Mouse (Mus musculus) hindbrain, embryonic 11.5 days (tissue): ENCODE results near the gene Aff1. TPM values are rescaled to one million over a fixed set of nuclear protein-coding genes. Genes with fewer than 3 reads are reported as not detected.

ENCODE experiments used
- ATAC-seq: fragments of 200-750 bp; cut with Nextera tagmentation; 2 replicates; pipeline ENCODE4 v1.8.0; 2017; ENCODE audit warnings: mild to moderate bottlenecking, moderate TSS enrichment, moderate library complexity; ENCODE audit not compliant: low FRiP score
- DNase-seq: peaks from one replicate; pipeline ENCODE4 v3.0.0-alpha.2; 2015; ENCODE audit warnings: low spot score
- H3K27ac ChIP-seq: fragments of 300-500 bp; sonication (generic); 2 replicates; pipeline ENCODE4 v1.5.1; 2014; ENCODE audit warnings: mild to moderate bottlenecking, low read depth, low read length
- H3K27me3 ChIP-seq: fragments of 300-500 bp; sonication (generic); 2 replicates; pipeline ENCODE4 v1.6.1; 2014; ENCODE audit warnings: mild to moderate bottlenecking, low read length, moderate library complexity, mixed read lengths; ENCODE audit not compliant: control insufficient read depth, insufficient read depth
- H3K36me3 ChIP-seq: fragments of 300-500 bp; sonication (generic); 2 replicates; pipeline ENCODE4 v1.6.1; 2014; ENCODE audit warnings: mild to moderate bottlenecking, low read length, moderate library complexity, mixed read lengths; ENCODE audit not compliant: control insufficient read depth, insufficient read depth
- H3K4me1 ChIP-seq: fragments of 300-500 bp; sonication (generic); replicated peaks from 2 replicates; pipeline ENCODE4 v1.6.1; 2014; ENCODE audit warnings: low read length, mixed read lengths; ENCODE audit not compliant: control insufficient read depth, insufficient read depth
- H3K4me2 ChIP-seq: fragments of 300-500 bp; sonication (generic); replicated peaks from 2 replicates; pipeline ENCODE4 v1.6.1; 2014; ENCODE audit warnings: mild to moderate bottlenecking, low read depth, low read length
- H3K4me3 ChIP-seq: fragments of 300-500 bp; sonication (generic); 2 replicates; pipeline ENCODE4 v1.5.1; 2014; ENCODE audit warnings: low read depth, low read length
- H3K9ac ChIP-seq: fragments of 300-500 bp; sonication (generic); 2 replicates; pipeline ENCODE4 v1.6.1; 2014; ENCODE audit warnings: low read depth, low read length
- H3K9me3 ChIP-seq: fragments of 300-500 bp; sonication (generic); 2 replicates; pipeline ENCODE4 v1.6.1; 2016; ENCODE audit warnings: low read length; ENCODE audit not compliant: control insufficient read depth
- WGBS: fragments of 180-500 bp; shearing (Covaris S2); extraction: QIAGEN DNeasy Blood & Tissue Kit; methylation state at CpG from one replicate; pipeline ENCODE4 v1.1.7; 2014; 5-methylcytosine and 5-hydroxymethylcytosine counted together
- polyA plus RNA-seq: library from polyadenylated mRNA; unstranded; fragments of >200 nt; fragmentation: Nextera tagmentation; extraction: Ambion mirVana; gene quantifications from 2 replicates; pipeline ENCODE4 v1.2.1, GENCODE M21; 2014

The Aff1 gene
- polyA plus RNA-seq, 1 experiment from 2014 or later, result 7.0 TPM

- ATAC-seq, result no peak
- Histone ChIP-seq H3K27ac (no peak overlapping the region), H3K36me3 (no peaks in the 10 kb centered on the region), H3K9me3 (no peaks in the 10 kb centered on the region), H3K9ac (no peak overlapping the region), H3K4me3 (no peak overlapping the region), H3K27me3 (no peaks in the 10 kb centered on the region), H3K4me1 (0 out of 2 replicates have a peak, but pooled peaks cover 3% of the 10 kb centered on the region), H3K4me2 (no peak overlapping the region)
- no peak for DNase-seq
- 89% methylated on average over 4 of the region's 4 CpGs for WGBS
These were observed 160.8 kb downstream of the Aff1 start for GRCm38 (mm10) chr5:103852756-103853549.

DNA sequence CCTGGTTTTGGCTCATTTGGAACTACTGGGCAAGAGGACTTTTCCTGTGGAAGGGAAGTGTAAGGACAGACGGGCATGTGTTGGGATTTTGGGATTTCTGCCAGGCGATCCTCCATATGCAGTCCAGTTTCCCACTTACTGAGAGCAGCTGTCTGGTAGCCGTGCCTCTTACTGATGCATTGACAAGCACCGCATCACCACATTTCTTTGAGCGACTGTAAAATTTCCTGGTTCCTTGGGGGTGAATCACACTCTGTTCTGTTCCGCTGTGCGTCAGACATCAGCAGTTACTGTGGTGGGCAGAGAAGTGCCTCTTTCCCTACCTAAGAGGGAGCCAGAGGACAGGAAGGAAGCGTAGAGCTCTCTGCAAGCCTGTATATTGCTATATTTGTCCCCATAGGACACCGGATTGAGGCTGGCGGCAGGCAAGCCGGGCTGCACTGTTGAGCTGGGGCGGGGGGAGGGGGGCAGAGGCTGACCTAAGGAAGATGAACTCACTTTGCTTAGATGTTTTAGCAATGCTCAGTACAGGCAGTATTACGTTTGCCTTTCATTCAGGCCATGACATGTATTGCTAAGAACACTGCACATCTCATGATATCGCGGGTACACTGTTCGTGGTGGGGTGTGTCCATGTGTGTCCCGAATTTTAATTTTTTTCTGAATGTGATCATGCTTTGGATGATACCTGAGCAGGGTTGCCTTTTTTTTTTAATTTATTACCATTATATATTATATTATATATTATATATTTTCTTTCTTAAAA, 162.1 kb downstream of the Aff1 start:
- Histone ChIP-seq H3K36me3 (no peaks in the 10 kb centered on the region), H3K27ac (0 out of 2 replicates have a peak overlapping the region, but pooled peaks have one; percentile 17), H3K4me2 (no peak overlapping the region), H3K27me3 (no peaks in the 10 kb centered on the region), H3K9me3 (no peaks in the 10 kb centered on the region), H3K4me3 (no peak overlapping the region), H3K9ac (no peak overlapping the region), H3K4me1 (0 out of 2 replicates have a peak, but pooled peaks cover 3% of the 10 kb centered on the region)
- no peak for ATAC-seq
- 77% methylated on average over 17 of the region's 17 CpGs for WGBS
- no peak for DNase-seq

DNA sequence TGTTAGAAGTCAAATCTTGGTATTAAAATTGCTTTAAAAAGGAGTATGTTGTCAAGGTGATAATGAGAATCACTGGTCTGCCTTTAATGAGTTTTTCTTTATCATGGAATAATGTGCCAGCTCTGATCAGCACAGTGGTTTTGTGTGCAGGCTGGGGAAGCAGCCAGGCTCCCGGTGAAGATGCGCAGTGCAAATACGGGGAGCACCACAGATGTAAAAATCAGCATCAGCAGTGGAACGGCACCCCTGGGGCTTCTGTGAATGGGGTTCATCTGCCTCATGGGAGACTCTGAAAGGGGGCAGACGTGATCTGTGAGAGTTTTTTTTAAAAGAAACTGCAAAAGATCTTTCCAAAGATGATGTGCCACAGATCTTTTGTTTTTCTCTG, 162.6 kb downstream of the Aff1 start:
- Histone ChIP-seq H3K4me3 (no peak overlapping the region), H3K27me3 (no peaks in the 10 kb centered on the region), H3K4me2 (no peak overlapping the region), H3K27ac (no peak overlapping the region), H3K9ac (no peak overlapping the region), H3K4me1 (0 out of 2 replicates have a peak, but pooled peaks cover 3% of the 10 kb centered on the region), H3K36me3 (no peaks in the 10 kb centered on the region), H3K9me3 (no peaks in the 10 kb centered on the region)
- no peak for DNase-seq
- WGBS, result 69% methylated on average over 5 of the region's 5 CpGs
- no peak for ATAC-seq

DNA sequence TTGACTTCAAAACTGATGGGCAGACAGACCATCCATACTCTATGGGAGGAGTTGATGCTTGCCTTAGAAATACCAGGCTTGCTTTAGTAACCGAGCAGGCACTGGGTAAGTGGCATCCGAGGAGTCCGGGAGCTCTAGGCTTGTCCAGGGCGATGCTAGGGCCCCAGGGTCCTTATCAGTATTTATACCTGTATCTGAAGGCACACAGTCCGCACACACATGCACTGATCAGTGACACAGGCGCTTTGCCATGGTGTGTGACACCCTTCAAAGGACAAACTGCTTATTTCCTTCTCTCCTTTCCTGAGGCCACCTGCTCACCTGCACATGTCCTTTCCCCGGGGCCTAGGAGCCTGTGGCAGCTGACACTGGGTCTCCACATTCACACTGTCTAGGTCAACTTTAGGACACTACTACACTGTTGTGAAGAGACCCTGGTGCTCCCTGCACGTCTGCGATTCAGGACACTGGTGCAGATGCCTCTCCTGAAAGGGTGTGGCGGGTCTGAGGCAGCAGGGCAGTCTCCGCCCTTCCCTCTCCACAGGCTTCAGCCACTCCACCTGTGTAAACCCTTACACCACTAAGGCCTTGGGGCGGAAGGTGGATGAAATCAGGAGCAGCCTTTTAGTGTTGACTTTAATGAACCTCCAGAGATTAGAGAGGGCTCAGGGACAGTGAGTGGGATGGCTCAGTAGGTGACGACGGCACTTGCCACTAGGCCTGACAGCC, 163.5 kb downstream of the Aff1 start:
- Histone ChIP-seq H3K9me3 (no peaks in the 10 kb centered on the region), H3K4me3 (no peak overlapping the region), H3K4me2 (no peak overlapping the region), H3K9ac (no peak overlapping the region), H3K36me3 (no peaks in the 10 kb centered on the region), H3K4me1 (0 out of 2 replicates have a peak, but pooled peaks cover 3% of the 10 kb centered on the region), H3K27me3 (no peaks in the 10 kb centered on the region), H3K27ac (no peak overlapping the region)
- DNase-seq, result no peak
- peak; percentile 55 for ATAC-seq
- 86% methylated on average over 14 of the region's 14 CpGs for WGBS

GRCm38 (mm10) chr5:103856286-103857009, 164.3 kb downstream of the Aff1 start:
- Histone ChIP-seq H3K36me3 (no peaks in the 10 kb centered on the region), H3K27me3 (no peaks in the 10 kb centered on the region), H3K4me3 (no peak overlapping the region), H3K4me2 (no peak overlapping the region), H3K4me1 (0 out of 2 replicates have a peak, but pooled peaks cover 3% of the 10 kb centered on the region), H3K9me3 (no peaks in the 10 kb centered on the region), H3K9ac (no peak overlapping the region), H3K27ac (no peak overlapping the region)
- ATAC-seq (peak; percentile 31; the same call in 1 of the 2 replicates), DNase-seq (peak; percentile 78)
- 67% methylated on average over 5 of the region's 5 CpGs for WGBS

DNA sequence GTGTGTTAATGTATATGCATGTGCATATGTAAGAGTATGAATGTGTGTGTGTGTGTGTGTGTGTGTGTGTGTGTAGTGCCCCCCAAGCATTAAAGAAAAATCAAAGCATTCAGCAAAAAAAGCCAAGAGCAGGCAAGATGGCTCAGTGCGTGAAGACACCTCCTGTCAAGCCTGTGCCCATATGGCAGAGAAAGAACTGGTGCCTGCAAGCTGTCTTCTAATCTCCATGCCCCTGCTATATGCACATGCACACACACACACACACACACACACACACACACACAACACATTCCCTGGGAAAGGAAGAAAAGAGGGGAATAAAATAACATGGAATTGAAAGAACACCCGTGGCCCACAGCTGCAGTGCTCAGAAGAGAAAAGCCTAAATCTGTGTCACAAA, 165.0 kb downstream of the Aff1 start:
- Histone ChIP-seq H3K9me3 (no peaks in the 10 kb centered on the region), H3K27ac (no peak overlapping the region), H3K4me3 (no peak overlapping the region), H3K36me3 (no peaks in the 10 kb centered on the region), H3K27me3 (no peaks in the 10 kb centered on the region), H3K4me1 (0 out of 2 replicates have a peak, but pooled peaks cover 3% of the 10 kb centered on the region), H3K4me2 (no peak overlapping the region), H3K9ac (no peak overlapping the region)
- ATAC-seq (no peak), DNase-seq (no peak)
- WGBS, result 89% methylated on average over 2 of the region's 2 CpGs

DNA sequence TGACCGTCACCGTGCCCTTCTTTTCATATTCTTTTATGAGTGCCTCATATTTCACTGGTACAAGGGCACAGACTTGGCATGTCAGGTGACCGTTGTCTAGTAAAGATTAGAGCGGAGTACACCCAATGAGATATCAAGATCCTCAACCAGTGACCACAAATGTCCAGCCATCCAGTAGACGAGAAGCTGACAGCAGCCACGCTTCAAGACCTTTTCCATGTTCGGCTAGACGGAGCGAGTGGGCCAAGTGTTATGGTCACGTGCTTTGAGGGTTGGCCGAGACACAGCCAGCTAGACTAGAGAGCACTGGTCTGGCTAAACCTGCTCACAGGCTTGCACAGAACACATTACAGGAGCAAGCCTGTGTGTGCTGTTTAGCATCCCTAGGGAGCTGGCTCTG, 168.4 kb downstream of the Aff1 start:
- Histone ChIP-seq H3K9ac (no peak overlapping the region), H3K4me3 (no peak overlapping the region), H3K4me1 (no peaks in the 10 kb centered on the region), H3K27me3 (no peaks in the 10 kb centered on the region), H3K36me3 (no peaks in the 10 kb centered on the region), H3K9me3 (no peaks in the 10 kb centered on the region), H3K4me2 (no peak overlapping the region), H3K27ac (no peak overlapping the region)
- 96% methylated on average over 11 of the region's 11 CpGs for WGBS
- DNase-seq (no peak), ATAC-seq (no peak)

GRCm38 (mm10) chr5:103863759-103864158, 171.6 kb downstream of the Aff1 start:
- Histone ChIP-seq H3K4me1 (no peaks in the 10 kb centered on the region), H3K4me2 (no peak overlapping the region), H3K27ac (no peak overlapping the region), H3K36me3 (no peaks in the 10 kb centered on the region), H3K4me3 (no peak overlapping the region), H3K9me3 (no peaks in the 10 kb centered on the region), H3K27me3 (no peaks in the 10 kb centered on the region), H3K9ac (no peak overlapping the region)
- WGBS, result 93% methylated on average over 4 of the region's 4 CpGs
- DNase-seq (no peak), ATAC-seq (no peak)
